In genomic region chr9:114933723-114934171, GRCm38 (mm10) we compare ENCODE assay signal across 8 mouse cellular contexts. TPM values are rescaled to one million over a fixed set of nuclear protein-coding genes. Genes with fewer than 3 reads are reported as not detected.
DNase-seq lines count a peak whose midpoint lies in the region; ATAC-seq and TF ChIP-seq lines count a peak whose summit lies in the region.

Gene Gpd1l (minus strand): TSS chr9:114933987.

- H3K4me3 ChIP-seq in cortical plate, adult 2 months (ENCODE audit: insufficient read depth, low read length), result peak within 1 kb of the TSS; percentile 93
- H3K4me3 ChIP-seq in megakaryocyte, embryonic 14.5 days (replicated peaks), result peak within 1 kb of the TSS; percentile 99

- peak; percentile 81 for ATAC-seq in activated CD4-positive, CD25-positive, alpha-beta regulatory T cell, adult 4 months

- TF ChIP-seq POLR2A in cortical plate, adult 2 months (IDR thresholded peaks at IDR 0.05; ENCODE audit: extremely low read depth, insufficient read depth, low read length), result peak; percentile 59; the same call in 1 of the 2 replicates

- no peaks in the 10 kb centered on the region for H3K36me3 ChIP-seq in megakaryocyte, embryonic 14.5 days (replicated peaks; ENCODE audit: low read length)

- H3K9me3 ChIP-seq in megakaryocyte, embryonic 14.5 days, result peaks cover 7% of the 10 kb centered on the region

- H3K27ac ChIP-seq in cortical plate, adult 2 months (ENCODE audit: insufficient read depth, low read length), result peak within 1 kb of the TSS; percentile 86

- TF ChIP-seq CTCF in cortical plate, adult 2 months (IDR thresholded peaks at IDR 0.05; ENCODE audit: extremely low read depth, insufficient read depth, low read length), result no peak

- H3K27me3 ChIP-seq in megakaryocyte, embryonic 14.5 days (replicated peaks), result no peaks in the 10 kb centered on the region

- DNase-seq in gastrocnemius, adult 8-10 months (ENCODE audit: low spot score in 2 of 2), result peak; percentile 96 to 97
- peak; percentile 56 for DNase-seq in hindlimb bud, embryonic 11.5 days (ENCODE audit: extremely low spot score, low read depth, low spot score)
- peak; percentile 84 to 97 for DNase-seq in left cerebral cortex, adult 8-10 months (ENCODE audit: low spot score in 2 of 2)
- peak; percentile 97 for DNase-seq in right cerebral cortex, postnatal 10 days (ENCODE audit: low spot score in 2 of 2)
- DNase-seq in urinary bladder, postnatal 25 days (ENCODE audit: low spot score), result peak; percentile 93

- peaks cover 3% of the 10 kb centered on the region; the same call in 1 of the 2 replicates for H3K4me1 ChIP-seq in cortical plate, adult 2 months (ENCODE audit: control insufficient read depth, insufficient read depth, low read length)
- H3K4me1 ChIP-seq in megakaryocyte, embryonic 14.5 days, result peaks cover 33% of the 10 kb centered on the region

RNA-seq across cellular contexts. Expression of gene Gpd1l, which starts in this region (rescaled TPM):
- 10 to 100 TPM; 16.7 to 19.0 TPM for polyA plus RNA-seq in activated CD4-positive, CD25-positive, alpha-beta regulatory T cell, adult 4 months (2017; shearing (Covaris generic))
- polyA plus RNA-seq in cortical plate, adult 2 months (2012; rRNA removed), result 72.9 and 76.0 TPM in 2 replicates
- 10 to 100 TPM; 19.0 to 21.7 (median 20.8) TPM for total RNA-seq in gastrocnemius, adult 8-10 months (2022)
- 10 to 100 TPM; 77.7 to 91.2 (median 80.0) TPM for total RNA-seq in left cerebral cortex, adult 8-10 months (2022)
- polyA plus RNA-seq in megakaryocyte, embryonic 14.5 days (2012; ENCODE audit: insufficient read depth, low replicate concordance), result 3.8 TPM in 1 of 2 replicates, not detected in the other

Comparison
In these comparisons a context has a peak if more than half of its experiments do, and no peak if none do; other contexts are left out.
1. Peak in every context shown above with its lines: DNase-seq, ATAC-seq, H3K4me3 ChIP-seq and H3K27ac ChIP-seq.